Mouse (Mus musculus) CH12.LX (cell line): Measurements from ENCODE around the gene Bcas1. TPM values are rescaled to one million over a fixed set of nuclear protein-coding genes. Genes with fewer than 3 reads are reported as not detected.

ENCODE experiments used
- DNase-seq: peaks from one replicate; pipeline ENCODE4 v3.0.0-alpha.2; 2013; ENCODE audit errors: extremely low read depth
- H3K27ac ChIP-seq: 2 replicates; pipeline ENCODE4 v1.5.1; 2012; ENCODE audit warnings: low read depth, mild to moderate bottlenecking, control low read depth, moderate library complexity; ENCODE audit not compliant: insufficient read depth
- H3K27me3 ChIP-seq: replicated peaks from 2 replicates; pipeline ENCODE3; 2012; ENCODE audit warnings: inconsistent platforms
- H3K36me3 ChIP-seq, 2 experiments: replicated peaks in 1 of 2; 2 replicates each; pipeline versions ENCODE3 to v1.6.1; 2012; ENCODE audit warnings: inconsistent platforms in 1 of 2, low read length in 1 of 2, mild to moderate bottlenecking in 1 of 2, mixed read lengths in 1 of 2, moderate library complexity in 1 of 2; ENCODE audit not compliant: control insufficient read depth in 1 of 2, insufficient read depth in 1 of 2
- H3K4me1 ChIP-seq, 2 experiments: 2 replicates each; pipeline ENCODE4 v1.6.1; 2012; ENCODE audit warnings: inconsistent platforms in 1 of 2, moderate library complexity in 1 of 2; ENCODE audit not compliant: insufficient read depth in 2 of 2, control insufficient read depth in 1 of 2
- H3K4me2 ChIP-seq: 2 replicates; pipeline ENCODE4 v1.6.1; 2012; ENCODE audit warnings: low read depth, mild to moderate bottlenecking, control low read depth; ENCODE audit not compliant: poor library complexity, insufficient read depth, severe bottlenecking
- H3K4me3 ChIP-seq, 3 experiments: fragments of 150-350 bp in 1 of 3; sonication (generic) in 1 of 3; replicated peaks in 1 of 3; 2 replicates each; pipeline versions ENCODE3 to v1.5.1; 2011 to 2012; ENCODE audit warnings: low read depth in 2 of 3, low read length in 2 of 3, mild to moderate bottlenecking in 2 of 3, moderate library complexity in 2 of 3, control low read depth in 1 of 3, improper control_type of control experiment in 1 of 3, inconsistent platforms in 1 of 3, mixed read lengths in 1 of 3; ENCODE audit not compliant: poor library complexity in 1 of 3
- H3K79me2 ChIP-seq: replicated peaks from 2 replicates; pipeline ENCODE4 v1.6.1; 2012; ENCODE audit warnings: mild to moderate bottlenecking, moderate library complexity; ENCODE audit not compliant: control insufficient read depth, poor library complexity, insufficient read depth, severe bottlenecking; ENCODE audit errors: extremely low read depth
- H3K9ac ChIP-seq: 2 replicates; pipeline ENCODE4 v1.6.1; 2012; ENCODE audit warnings: low read depth, mild to moderate bottlenecking, control low read depth, moderate library complexity; ENCODE audit not compliant: insufficient read depth
- H3K9me3 ChIP-seq: replicated peaks from 2 replicates; pipeline ENCODE3; 2012; ENCODE audit warnings: low read length, inconsistent platforms, mixed read lengths
- BHLHE40 ChIP-seq: IDR thresholded peaks from 2 replicates; pipeline ENCODE4 v1.6.1; 2011; ENCODE audit warnings: mild to moderate bottlenecking, low read depth, low read length, improper control_type of control experiment
- CHD2 ChIP-seq: IDR thresholded peaks from 2 replicates; pipeline ENCODE4 v1.6.1; 2011; ENCODE audit warnings: low read length, improper control_type of control experiment
- CTCF ChIP-seq, 2 experiments: IDR thresholded peaks in 1 of 2; conservative IDR thresholded peaks in 1 of 2; 2 replicates each; pipeline ENCODE4 v1.5.1; 2011 to 2012; ENCODE audit warnings: low read depth in 2 of 2, low read length in 2 of 2, improper control_type of control experiment in 1 of 2, inconsistent platforms in 1 of 2, mild to moderate bottlenecking in 1 of 2, moderate library complexity in 1 of 2
- GABPA ChIP-seq: IDR thresholded peaks from 2 replicates; pipeline ENCODE4 v1.6.1; 2012; ENCODE audit warnings: low read depth, low read length, improper control_type of control experiment, inconsistent platforms; ENCODE audit not compliant: insufficient replicate concordance
- IRF4 ChIP-seq: IDR thresholded peaks from 2 replicates; pipeline ENCODE4 v1.6.1; 2014; ENCODE audit warnings: low read depth, mild to moderate bottlenecking, inconsistent platforms, low read length, improper control_type of control experiment
- JUN ChIP-seq: IDR thresholded peaks from 2 replicates; pipeline ENCODE4 v1.6.1; 2011; ENCODE audit warnings: low read depth, mild to moderate bottlenecking, low read length, improper control_type of control experiment, moderate library complexity; ENCODE audit not compliant: insufficient read depth
- JUND ChIP-seq: conservative IDR thresholded peaks from 2 replicates; pipeline ENCODE4 v1.6.1; 2011; ENCODE audit warnings: low read depth, low read length, improper control_type of control experiment
- KAT2A ChIP-seq: IDR thresholded peaks from 2 replicates; pipeline ENCODE4 v1.6.1; 2012; ENCODE audit warnings: low read length, improper control_type of control experiment, inconsistent platforms; ENCODE audit not compliant: insufficient replicate concordance
- MAFK ChIP-seq: IDR thresholded peaks from 2 replicates; pipeline ENCODE4 v1.6.1; 2011; ENCODE audit warnings: low read length, improper control_type of control experiment; ENCODE audit not compliant: insufficient replicate concordance
- MAX ChIP-seq: IDR thresholded peaks from 2 replicates; pipeline ENCODE4 v1.6.1; 2011; ENCODE audit warnings: low read length, improper control_type of control experiment
- MEF2A ChIP-seq: IDR thresholded peaks from 2 replicates; pipeline ENCODE4 v1.6.1; 2014; ENCODE audit warnings: low read depth, mild to moderate bottlenecking, inconsistent platforms, low read length, improper control_type of control experiment, borderline replicate concordance
- MYC ChIP-seq: IDR thresholded peaks from 2 replicates; pipeline ENCODE4 v1.6.1; 2011; ENCODE audit warnings: low read depth, mild to moderate bottlenecking, improper control_type of control experiment, low read length
- NRF1 ChIP-seq: IDR thresholded peaks from 2 replicates; pipeline ENCODE4 v1.6.1; 2014; ENCODE audit warnings: low read depth, mild to moderate bottlenecking, inconsistent platforms, low read length, improper control_type of control experiment, moderate library complexity
- POLR2AphosphoS2 ChIP-seq: IDR thresholded peaks from 2 replicates; pipeline ENCODE4 v1.6.1; 2011; ENCODE audit warnings: low read depth, low read length, improper control_type of control experiment
- RCOR1 ChIP-seq: conservative IDR thresholded peaks from 2 replicates; pipeline ENCODE4 v1.6.1; 2012; ENCODE audit warnings: low read depth, mild to moderate bottlenecking, inconsistent platforms, low read length, improper control_type of control experiment
- SIN3A ChIP-seq: IDR thresholded peaks from 2 replicates; pipeline ENCODE4 v1.6.1; 2012; ENCODE audit warnings: low read length, improper control_type of control experiment, inconsistent platforms
- SMC3 ChIP-seq: IDR thresholded peaks from 2 replicates; pipeline ENCODE4 v1.6.1; 2011; ENCODE audit warnings: low read depth, low read length, improper control_type of control experiment
- TCF12 ChIP-seq: IDR thresholded peaks from 2 replicates; pipeline ENCODE4 v1.6.1; 2014; ENCODE audit warnings: low read depth, mild to moderate bottlenecking, inconsistent platforms, low read length, improper control_type of control experiment
- USF1 ChIP-seq: IDR thresholded peaks from 2 replicates; pipeline ENCODE4 v1.6.1; 2014; ENCODE audit warnings: low read depth, mild to moderate bottlenecking, inconsistent platforms, low read length, improper control_type of control experiment
- USF2 ChIP-seq: conservative IDR thresholded peaks from 2 replicates; pipeline ENCODE4 v1.6.1; 2011; ENCODE audit warnings: low read depth, low read length, improper control_type of control experiment
- ZKSCAN1 ChIP-seq: IDR thresholded peaks from 2 replicates; pipeline ENCODE4 v1.6.1; 2012; ENCODE audit warnings: low read depth, inconsistent platforms, low read length, improper control_type of control experiment, borderline replicate concordance
- ZNF384 ChIP-seq: IDR thresholded peaks from 2 replicates; pipeline ENCODE4 v1.6.1; 2012; ENCODE audit warnings: low read depth, low read length, improper control_type of control experiment, inconsistent platforms
- dilution Hi-C: fragments of 300-500 bp; cut with MboI; formaldehyde crosslinking; loops from 2 replicates; pipeline ENCODE4 v1.14.3; 2020; ENCODE audit warnings: low sequenced_read_pairs; ENCODE audit not compliant: extremely low pct_unique_long_range_greater_than_20kb, extremely low pct_ligation_motif_present
- in situ Hi-C: fragments of 300-500 bp; cut with MboI; formaldehyde crosslinking; loops from 3 replicates; pipeline ENCODE4 v1.14.3; 2019; ENCODE audit warnings: low sequenced_read_pairs, low pct_ligation_motif_present, low pct_unique_long_range_greater_than_20kb, mixed read lengths
- polyA plus RNA-seq: library from polyadenylated mRNA; unstranded; fragments of >175 nt; gene quantifications from 2 replicates; pipeline ENCODE4 v1.2.1, GENCODE M21; 2012; ENCODE audit warnings: low read depth; ENCODE audit not compliant: insufficient read length
- total RNA-seq, 2 experiments: library from RNA; depleted of rRNA; stranded (reverse); fragments of 300-350 nt in 1 of 2; fragments of >200 nt in 1 of 2; gene quantifications; 2 replicates each; pipeline ENCODE4 v1.2.3; 2012 to 2014

The Bcas1 gene
- total and polyA plus RNA-seq, 3 experiments: 0.17 TPM; not detected in 2

DNA sequence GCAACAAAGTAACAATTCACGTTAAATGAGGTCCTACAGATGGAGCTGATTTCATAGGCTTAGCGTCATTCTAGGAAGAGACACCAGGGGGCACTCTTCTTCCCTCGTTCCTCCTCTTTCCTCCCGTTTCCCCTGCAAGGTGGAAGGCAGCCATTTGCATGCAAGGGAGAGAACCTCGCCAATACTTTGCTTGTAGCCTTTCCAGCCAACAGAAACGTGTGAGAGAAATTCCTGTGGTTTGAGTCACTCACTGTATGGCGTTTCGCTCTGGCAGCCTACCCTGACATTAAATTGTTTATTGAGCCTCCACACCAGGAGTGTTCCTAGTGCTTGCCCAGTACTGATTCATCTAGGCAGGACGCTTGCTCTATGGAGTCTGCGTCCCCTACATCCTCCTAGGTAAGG lies 72.7 kb downstream of the Bcas1 start (continued):
- TF ChIP-seq IRF4 (0 out of 2 replicates have a peak, but pooled peaks have one; percentile 37), USF1 (no peak), GABPA (no peak), KAT2A (no peak)

DNA sequence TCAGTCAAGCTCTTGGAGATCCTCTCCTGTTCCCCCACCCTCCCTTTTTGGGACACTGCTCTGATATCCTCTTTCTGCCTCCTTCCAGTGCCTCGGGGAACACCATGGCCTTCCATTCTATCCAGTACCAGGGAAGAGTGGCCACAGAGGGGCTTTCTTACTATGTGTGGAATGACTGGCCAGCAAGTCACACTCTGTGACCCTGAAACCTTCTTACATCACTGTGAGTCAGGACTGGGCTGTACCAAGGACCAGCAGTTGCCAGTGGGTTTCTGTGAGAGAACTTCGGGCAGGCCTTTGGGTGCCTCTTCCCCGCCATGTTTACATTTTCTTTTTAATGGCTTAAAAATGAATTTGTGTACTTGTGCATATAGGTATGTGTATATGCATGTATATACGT lies 75.4 kb downstream of the Bcas1 start:
- H3K4me2 ChIP-seq: no peak overlapping the region
- DNase-seq: no peak
- no peaks in the 10 kb centered on the region for H3K36me3 ChIP-seq
- no peaks in the 10 kb centered on the region for H3K79me2 ChIP-seq
- no peak overlapping the region for H3K9ac ChIP-seq
- no peaks in the 10 kb centered on the region for H3K9me3 ChIP-seq
- H3K4me1 ChIP-seq: peaks cover 12 to 32% of the 10 kb centered on the region in 2 experiments
- in situ Hi-C loops (loop anchor here (10.0 kb wide), 1 partner anchor 153 kb away; no protein-coding TSS in a partner anchor), dilution Hi-C loops (no loop called here)
- no peaks in the 10 kb centered on the region for H3K27me3 ChIP-seq
- no peak overlapping the region for H3K27ac ChIP-seq
- TF ChIP-seq MEF2A (no peak), ZKSCAN1 (no peak), JUN (no peak), CTCF (conservative IDR thresholded peaks at IDR 0.05 in 1 of 2, IDR thresholded peaks at IDR 0.05 in 1 of 2; ENCODE audit: low read depth in 2 of 2, low read length in 2 of 2) (no peak), IRF4 (no peak), POLR2AphosphoS2 (no peak), MAFK (no peak), TCF12 (no peak), JUND (no peak), SIN3A (no peak), ZNF384 (no peak), NRF1 (no peak), BHLHE40 (no peak), SMC3 (no peak), RCOR1 (no peak), USF2 (no peak), MAX (no peak), MYC (no peak), CHD2 (no peak)
- H3K4me3 ChIP-seq: no peak overlapping the region
